Mouse (Mus musculus) ES-E14 (cell line): ENCODE results near the gene Fdxr.

Experiments
- CHD2 ChIP-seq: IDR thresholded peaks from 2 replicates; pipeline ENCODE4 v1.6.1; 2014; ENCODE audit warnings: mild to moderate bottlenecking, low read depth, low read length, inconsistent platforms
- HCFC1 ChIP-seq: IDR thresholded peaks from 2 replicates; pipeline ENCODE4 v1.6.1; 2012; ENCODE audit warnings: low read length, inconsistent platforms, borderline replicate concordance; ENCODE audit not compliant: insufficient read depth
- MAFK ChIP-seq: IDR thresholded peaks from 2 replicates; pipeline ENCODE4 v1.6.1; 2014; ENCODE audit warnings: mild to moderate bottlenecking, low read depth, low read length, inconsistent platforms; ENCODE audit not compliant: insufficient read depth
- ZC3H11A ChIP-seq: IDR thresholded peaks from 2 replicates; pipeline ENCODE4 v1.6.1; 2012; ENCODE audit warnings: low read depth, mild to moderate bottlenecking, inconsistent platforms, low read length, borderline replicate concordance
- ZNF384 ChIP-seq: IDR thresholded peaks from 2 replicates; pipeline ENCODE4 v1.6.1; 2012; ENCODE audit warnings: low read depth, low read length, inconsistent platforms

- TF ChIP-seq ZNF384 (no peak), ZC3H11A (no peak), MAFK (no peak), HCFC1 (no peak), CHD2 (no peak)
These were observed 32.0 kb downstream of the Fdxr start for GRCm38 (mm10) chr11:115244840-115245239.
